Mouse (Mus musculus) cerebellum, adult 11 months (tissue): ENCODE measurements around the gene Maoa.
A peak's percentile ranks its signal among the peaks of the same experiment; 100 is the strongest.

Experiments used
- DNase-seq: peaks from one replicate; pipeline ENCODE4 v3.0.0; 2022

Gene Maoa

DNA sequence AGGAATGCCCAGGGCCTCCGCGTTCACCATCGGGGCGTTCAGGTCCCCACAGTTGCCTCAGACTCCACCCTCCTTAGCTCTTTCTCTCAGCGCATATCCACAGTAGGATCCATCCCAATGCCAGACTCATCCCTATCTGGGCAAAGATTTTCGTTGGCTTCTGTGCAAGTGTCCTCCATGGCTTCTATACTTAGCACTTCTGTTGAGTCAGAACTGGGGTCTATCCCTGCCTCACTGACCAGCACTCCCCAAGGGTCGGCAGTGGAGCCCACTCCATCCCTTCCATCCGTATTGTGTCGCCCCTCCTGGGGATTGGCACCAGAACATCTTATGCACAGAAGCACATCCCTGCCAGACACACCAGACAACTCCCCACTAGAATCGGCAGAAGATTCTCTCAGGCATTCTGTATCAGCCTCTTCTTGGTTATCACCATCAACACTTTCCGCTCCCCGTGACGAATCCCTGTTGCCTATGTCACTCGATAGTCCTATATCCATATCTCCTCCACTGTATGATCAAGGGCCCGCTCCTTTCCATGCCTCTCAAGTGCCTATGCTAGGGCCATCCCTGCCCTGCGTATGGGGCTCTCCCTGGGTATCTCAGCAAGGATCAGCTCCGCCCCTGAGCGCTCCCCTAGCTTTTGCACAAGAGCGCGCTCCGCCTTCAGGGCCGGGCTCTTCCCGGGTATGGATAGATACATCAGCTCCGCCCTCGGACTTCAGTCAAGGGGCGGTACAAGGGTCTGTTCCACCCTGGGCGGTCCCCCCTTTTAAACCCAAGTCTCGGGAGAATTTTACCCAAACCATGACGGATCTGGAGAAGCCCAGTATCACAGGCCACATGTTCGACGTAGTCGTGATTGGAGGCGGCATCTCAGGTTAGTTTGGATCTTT, at the start of gene Maoa:
TSS of gene Maoa (plus strand) at position 665 of the 896 bp plus-strand sequence.
- DNase-seq, result peak; percentile 68

DNA sequence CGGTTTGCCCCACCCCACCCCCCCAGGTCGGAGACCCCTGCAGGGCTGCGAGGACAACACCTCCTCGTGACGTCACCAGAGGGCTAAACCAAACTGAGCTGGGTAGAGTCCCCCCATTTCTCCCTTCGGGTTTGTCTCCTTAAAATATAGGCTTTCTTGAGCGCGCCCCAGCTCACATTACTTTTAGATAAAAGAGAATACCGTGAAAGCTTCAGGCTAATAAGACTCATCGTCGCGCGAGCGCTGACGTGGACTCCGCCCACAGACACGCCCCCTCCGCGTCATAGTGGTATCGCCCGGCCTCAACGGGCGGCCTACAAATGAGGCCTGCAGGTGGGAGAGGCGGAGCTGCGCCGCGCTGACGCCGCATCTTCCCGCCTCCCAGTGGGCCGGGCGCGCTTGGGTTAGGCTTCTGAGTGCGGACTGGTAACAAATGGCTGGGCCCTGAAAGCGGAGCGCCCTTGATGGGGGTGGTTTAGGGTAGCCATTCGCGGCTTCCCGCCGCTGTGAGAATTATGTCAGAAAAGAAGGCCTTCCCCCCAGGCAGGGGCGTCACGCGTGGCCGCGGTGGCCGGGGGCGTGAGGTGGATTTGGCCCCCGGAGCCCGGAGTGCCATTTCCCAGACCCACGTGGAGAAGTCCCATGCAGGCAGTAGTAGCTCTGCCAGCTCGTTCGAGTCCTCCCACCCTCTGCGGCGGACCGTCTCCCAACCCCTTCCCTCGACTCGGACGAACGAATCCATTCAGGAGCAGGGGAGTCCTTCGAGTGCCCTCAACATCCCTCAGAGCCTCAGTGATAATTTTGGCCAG, 1.1 kb upstream of the Maoa start:
- peak; percentile 87 for DNase-seq

DNA sequence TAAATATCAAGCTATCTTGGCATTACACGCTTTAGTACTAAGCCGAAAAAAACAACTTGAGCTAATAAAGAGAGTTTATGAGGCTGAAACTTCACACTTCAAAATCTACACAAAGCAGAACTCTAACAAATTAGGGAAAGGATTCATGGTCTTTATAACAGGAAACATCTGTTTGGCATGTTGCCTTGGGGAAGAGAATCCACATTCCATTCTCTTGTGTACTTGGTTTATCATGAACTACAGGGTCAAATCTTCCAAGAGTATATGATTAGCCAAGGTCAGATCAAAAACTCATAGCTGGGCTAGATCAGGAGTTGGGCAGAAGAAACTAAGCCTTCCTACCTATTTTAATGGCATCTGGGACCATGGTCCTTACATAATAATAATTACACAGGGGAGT, 37.0 kb downstream of the Maoa start:
- DNase-seq, result no peak

DNA sequence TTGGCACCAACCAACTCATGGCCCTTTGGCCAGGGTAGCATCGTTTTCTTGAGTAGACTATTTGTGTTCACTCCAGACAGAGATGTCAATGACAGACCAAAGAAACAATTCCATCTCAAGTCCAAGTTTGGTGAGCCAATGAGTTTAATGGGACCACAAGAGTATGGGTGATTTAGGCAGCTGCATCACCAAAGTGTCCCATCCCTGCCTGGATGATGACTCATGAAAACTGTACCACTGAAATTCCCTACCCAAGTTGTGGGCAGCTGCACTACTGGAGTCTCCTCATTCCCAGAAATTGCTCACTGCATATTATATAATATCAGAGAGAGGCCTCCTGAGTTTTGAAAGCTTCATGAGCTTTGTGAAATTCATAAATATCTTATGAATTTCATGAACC, 86.6 kb downstream of the Maoa start:
- DNase-seq, result no peak

DNA sequence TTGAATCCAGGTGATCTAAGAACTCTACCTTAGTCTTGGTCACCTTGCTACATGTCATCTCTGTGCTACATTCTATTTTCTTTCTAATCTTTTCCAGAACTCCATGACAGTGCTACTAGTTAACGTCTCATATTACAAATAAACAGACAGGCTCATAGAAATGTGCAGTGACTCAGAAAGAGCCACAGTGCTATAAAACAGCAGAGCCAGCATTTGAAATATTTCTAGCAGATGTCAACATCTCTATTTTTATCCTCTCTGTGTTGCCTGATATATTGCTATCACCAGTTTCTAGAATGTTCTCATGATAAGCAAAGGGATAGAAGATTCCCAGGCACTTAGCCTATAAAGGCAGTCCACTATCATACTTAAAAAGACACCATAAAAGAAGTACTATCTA, 94.5 kb downstream of the Maoa start:
- no peak for DNase-seq
